Mouse (Mus musculus) neural tube, embryonic 14.5 days (tissue): ENCODE measurements around the gene St6gal1. TPM values are rescaled to one million over a fixed set of nuclear protein-coding genes. Genes with fewer than 3 reads are reported as not detected.

ENCODE experiments used
- polyA plus RNA-seq: library from polyadenylated mRNA; unstranded; fragments of >200 nt; fragmentation: Nextera tagmentation; extraction: Ambion mirVana; gene quantifications from 2 replicates; pipeline ENCODE4 v1.2.1, GENCODE M21; 2014

The St6gal1 gene
- polyA plus RNA-seq, 1 experiment from 2014 or later, result 23.0 TPM

Other genes starting within 250 kb of the St6gal1 start
- gene Kng2, start 195.3 kb upstream of the St6gal1 start, polyA plus RNA-seq, result 0.48 and 0.78 TPM in 2 replicates
- gene Kng1, start 166.9 kb upstream of the St6gal1 start, polyA plus RNA-seq, result 0.33 and 0.57 TPM in 2 replicates
- 395 and 401 TPM in 2 replicates for gene Eif4a2, start 117.3 kb upstream of the St6gal1 start, polyA plus RNA-seq
- gene Rfc4, start 97.0 kb upstream of the St6gal1 start, polyA plus RNA-seq, result 35.7 and 36.8 TPM in 2 replicates
- gene Adipoq, start 78.2 kb upstream of the St6gal1 start, polyA plus RNA-seq, result not detected in 2 replicates
- gene Rtp1, start 204.4 kb downstream of the St6gal1 start, polyA plus RNA-seq, result 0.10 TPM in 1 of 2 replicates, not detected in the other